Mouse (Mus musculus): ENCODE results near the gene Gm13289. TPM values are rescaled to one million over a fixed set of nuclear protein-coding genes. Genes with fewer than 3 reads are reported as not detected.

Gm13289 gene
- total RNA-seq (2023): not detected

GRCm38 (mm10) chr4:88776622-88777021, at the start of gene Gm13289:
Gene Gm13289 (plus strand): TSS chr4:88776922.

GRCm38 (mm10) chr4:88754818-88755340, 21.8 kb upstream of the Gm13289 start, which contains the start of gene Gm13271:
Gene Gm13271 (plus strand): TSS chr4:88754868.

GRCm38 (mm10) chr4:88759610-88760268, 17.0 kb upstream of the Gm13289 start, which contains the start of gene Gm13283:
Gene Gm13283 (plus strand): TSS chr4:88760119.

GRCm38 (mm10) chr4:88773534-88773933, 3.2 kb upstream of the Gm13289 start, which contains the start of gene Gm13290:
Gene Gm13290 (plus strand): TSS chr4:88773834.

GRCm38 (mm10) chr4:88779550-88779949, 2.8 kb downstream of the Gm13289 start, which contains the start of gene Gm13272:
Gene Gm13272 (plus strand): TSS chr4:88779850.

GRCm38 (mm10) chr4:88781831-88782230, 5.1 kb downstream of the Gm13289 start, which contains the start of gene Ifnz:
Gene Ifnz (plus strand): TSS chr4:88782131.

GRCm38 (mm10) chr4:88785409-88785808, 8.7 kb downstream of the Gm13289 start, which contains the start of gene Gm13276:
Gene Gm13276 (plus strand): TSS chr4:88785709.

GRCm38 (mm10) chr4:88788402-88788801, 11.7 kb downstream of the Gm13289 start, which contains the start of gene Gm13277:
Gene Gm13277 (plus strand): TSS chr4:88788632.

GRCm38 (mm10) chr4:88791250-88791649, 14.5 kb downstream of the Gm13289 start, which contains the start of gene Gm13278:
Gene Gm13278 (plus strand): TSS chr4:88791550.

GRCm38 (mm10) chr4:88793936-88794675, 17.4 kb downstream of the Gm13289 start, which contains the start of gene Gm13275:
Gene Gm13275 (plus strand): TSS chr4:88794487.

GRCm38 (mm10) chr4:88797097-88797496, 20.4 kb downstream of the Gm13289 start, which contains the start of gene Gm13279:
Gene Gm13279 (plus strand): TSS chr4:88797397.

GRCm38 (mm10) chr4:88799365-88799764, 22.6 kb downstream of the Gm13289 start, which contains the start of gene Gm13285:
Gene Gm13285 (plus strand): TSS chr4:88799665.

GRCm38 (mm10) chr4:88802954-88803353, 26.2 kb downstream of the Gm13289 start, which contains the start of gene Gm13287:
Gene Gm13287 (plus strand): TSS chr4:88803254.

GRCm38 (mm10) chr4:88805231-88805630, 28.5 kb downstream of the Gm13289 start, which contains the start of gene Gm13288:
Gene Gm13288 (plus strand): TSS chr4:88805531.

GRCm38 (mm10) chr4:88815928-88816327, 39.2 kb downstream of the Gm13289 start, which contains the start of gene Ifna7:
Gene Ifna7 (plus strand): TSS chr4:88816228.

GRCm38 (mm10) chr4:88819659-88820058, 42.9 kb downstream of the Gm13289 start, which contains the start of gene Ifna11:
Gene Ifna11 (plus strand): TSS chr4:88819959.

Other genes starting within 250 kb of the Gm13289 start
- gene Ifna15, start 218.7 kb upstream of the Gm13289 start, total RNA-seq (2023): not detected
- not detected for gene Ifna14, start 205.1 kb upstream of the Gm13289 start, total RNA-seq (2023)
- not detected for gene Ifna9, start 184.5 kb upstream of the Gm13289 start, total RNA-seq (2023)
- gene Ifna12, start 173.5 kb upstream of the Gm13289 start, total RNA-seq (2023): not detected
- gene C87499, start 142.5 kb upstream of the Gm13289 start, total RNA-seq (2023): not detected
- gene Ifna13, start 132.5 kb upstream of the Gm13289 start, total RNA-seq (2023): not detected
- not detected for gene Ifna16, start 100.0 kb upstream of the Gm13289 start, total RNA-seq (2023)
- not detected for gene Ifna2, start 93.0 kb upstream of the Gm13289 start, total RNA-seq (2023)
- gene Ifnab, start 85.6 kb upstream of the Gm13289 start, total RNA-seq (2023): not detected
- gene Gm26566, start 55.1 kb upstream of the Gm13289 start, total RNA-seq (2023): under 1 TPM in 1 of 2 experiments, not detected in 1; 0.40 TPM
- 10 to 100 TPM; 51.0 to 52.2 TPM for gene Klhl9, start 54.5 kb upstream of the Gm13289 start, total RNA-seq (2023)
- gene Gm13271, start 22.1 kb upstream of the Gm13289 start, total RNA-seq (2023): not detected
- not detected for gene Gm13283, start 16.8 kb upstream of the Gm13289 start, total RNA-seq (2023)
- gene Gm13290, start 3.1 kb upstream of the Gm13289 start, total RNA-seq (2023): not detected
- not detected for gene Gm13272, start 2.9 kb downstream of the Gm13289 start, total RNA-seq (2023)
- gene Ifnz, start 5.2 kb downstream of the Gm13289 start, total RNA-seq (2023): under 1 TPM in 1 of 2 experiments, not detected in 1; 0.70 TPM
- not detected for gene Gm13276, start 8.8 kb downstream of the Gm13289 start, total RNA-seq (2023)
- not detected for gene Gm13277, start 11.7 kb downstream of the Gm13289 start, total RNA-seq (2023)
- not detected for gene Gm13278, start 14.6 kb downstream of the Gm13289 start, total RNA-seq (2023)
- gene Gm13275, start 17.6 kb downstream of the Gm13289 start, total RNA-seq (2023): not detected
- gene Gm13279, start 20.5 kb downstream of the Gm13289 start, total RNA-seq (2023): not detected
- gene Gm13285, start 22.7 kb downstream of the Gm13289 start, total RNA-seq (2023): under 1 TPM in 1 of 2 experiments, not detected in 1; 0.29 TPM
- not detected for gene Gm13287, start 26.3 kb downstream of the Gm13289 start, total RNA-seq (2023)
- gene Gm13288, start 28.6 kb downstream of the Gm13289 start, total RNA-seq (2023): not detected
- not detected for gene Ifna7, start 39.3 kb downstream of the Gm13289 start, total RNA-seq (2023)
- not detected for gene Ifna11, start 43.0 kb downstream of the Gm13289 start, total RNA-seq (2023)
- gene Ifna6, start 50.5 kb downstream of the Gm13289 start, total RNA-seq (2023): not detected
- not detected for gene Ifna5, start 58.6 kb downstream of the Gm13289 start, total RNA-seq (2023)
- not detected for gene Ifna4, start 64.9 kb downstream of the Gm13289 start, total RNA-seq (2023)
- not detected for gene Ifna1, start 73.2 kb downstream of the Gm13289 start, total RNA-seq (2023)
- gene Ifne, start 103.3 kb downstream of the Gm13289 start, total RNA-seq (2023): not detected